Mouse (Mus musculus): ENCODE data around the gene Lrmda.

The Lrmda gene

DNA sequence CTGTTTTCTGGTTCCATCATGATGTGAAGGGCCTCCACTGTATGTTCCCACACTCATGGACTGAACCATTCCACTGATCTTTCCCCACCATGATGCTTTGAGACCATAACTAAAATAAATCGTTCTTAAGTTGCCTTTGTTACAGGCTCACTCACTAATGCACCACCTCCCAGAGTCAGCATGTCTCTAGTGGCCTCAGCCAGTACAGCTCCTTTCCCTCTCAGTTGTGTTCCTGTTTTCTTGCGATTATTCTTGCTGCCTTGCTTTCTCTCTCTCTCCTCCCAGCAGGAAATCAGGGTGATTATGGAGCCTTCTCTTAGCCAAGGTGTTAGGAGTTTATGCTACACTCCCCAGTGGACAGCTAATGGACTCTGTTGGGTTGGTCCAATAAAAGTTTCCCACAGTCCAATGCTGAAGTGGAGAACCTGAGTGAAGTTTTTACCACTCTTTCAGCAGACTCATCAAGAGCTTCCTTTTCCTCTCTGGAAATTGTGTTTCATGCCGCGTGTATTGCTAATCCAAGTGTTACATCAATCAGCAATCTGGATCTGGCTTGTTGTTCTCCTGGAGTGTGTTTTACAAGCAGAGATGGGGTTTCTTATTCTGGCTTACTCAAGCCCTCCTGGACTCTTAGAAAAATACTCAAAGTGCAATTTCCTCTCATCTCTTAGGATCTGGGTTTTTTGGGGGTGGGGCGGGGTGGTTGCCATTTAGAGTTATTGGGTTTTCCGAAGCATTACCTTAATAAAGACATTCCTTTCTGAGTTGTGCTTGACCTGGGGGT lies 490.4 kb downstream of the Lrmda start:
- no peak for DNase-seq (ENCODE audit: low read depth)

DNA sequence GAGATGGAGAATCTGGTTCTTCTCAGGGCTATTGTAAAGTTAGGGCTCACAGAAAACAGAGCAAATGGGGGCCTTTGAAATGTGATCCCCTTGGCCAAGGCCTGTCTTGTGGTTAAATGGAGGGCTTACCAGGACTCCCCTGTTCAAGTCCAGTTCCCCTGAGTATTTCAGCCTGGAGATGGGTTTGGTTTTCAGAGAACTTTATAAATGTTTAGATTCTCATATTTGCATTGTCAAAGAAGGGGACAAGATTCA lies 490.9 kb downstream of the Lrmda start:
- no peak for DNase-seq (ENCODE audit: low read depth)

GRCm38 (mm10) chr14:22514362-22515084 lies 495.0 kb downstream of the Lrmda start:
- DNase-seq (ENCODE audit: low read depth), result no peak

- DNase-seq (ENCODE audit: low read depth), result no peak
These were observed 511.2 kb downstream of the Lrmda start for GRCm38 (mm10) chr14:22530706-22531105.

GRCm38 (mm10) chr14:22533501-22533900 lies 514.0 kb downstream of the Lrmda start:
- DNase-seq (ENCODE audit: low read depth), result no peak

DNA sequence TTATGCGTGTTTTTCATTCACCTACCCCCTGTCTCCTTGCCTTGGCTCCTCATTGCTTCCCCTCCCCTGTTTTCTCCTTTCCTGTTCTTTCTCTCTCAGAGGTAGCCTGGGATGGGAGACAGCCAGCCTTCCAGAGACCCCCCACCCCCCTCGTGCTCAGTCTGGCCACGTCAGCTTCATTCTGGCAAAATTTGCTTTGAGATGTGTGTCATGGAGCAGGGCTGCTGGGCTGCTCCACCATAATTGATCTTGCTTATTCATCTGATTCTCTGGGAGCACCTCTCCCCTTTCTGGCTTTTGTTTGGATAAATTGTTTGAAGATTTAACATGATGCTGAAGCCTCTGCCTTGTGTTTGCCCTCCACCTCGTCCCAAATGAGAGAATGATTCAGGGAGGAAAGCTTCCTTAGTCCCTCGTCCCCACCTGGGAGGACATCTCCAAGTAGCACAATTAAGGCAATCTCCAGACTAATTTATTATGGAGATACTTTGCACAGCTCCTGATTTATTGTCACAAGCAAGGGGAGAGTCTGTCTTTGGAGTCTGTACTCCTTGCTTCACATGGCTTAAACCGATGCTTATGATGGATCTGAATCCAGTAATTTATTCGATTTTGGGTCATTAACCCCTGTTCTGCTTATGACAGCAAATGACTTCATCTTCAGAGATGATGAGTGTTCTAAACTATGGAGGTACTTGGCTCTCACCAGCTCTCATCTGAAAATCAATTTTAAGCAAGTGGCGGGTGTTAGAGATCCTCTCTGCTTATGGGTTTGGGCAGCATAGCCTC lies 526.6 kb downstream of the Lrmda start:
- DNase-seq (ENCODE audit: low read depth), result no peak

DNA sequence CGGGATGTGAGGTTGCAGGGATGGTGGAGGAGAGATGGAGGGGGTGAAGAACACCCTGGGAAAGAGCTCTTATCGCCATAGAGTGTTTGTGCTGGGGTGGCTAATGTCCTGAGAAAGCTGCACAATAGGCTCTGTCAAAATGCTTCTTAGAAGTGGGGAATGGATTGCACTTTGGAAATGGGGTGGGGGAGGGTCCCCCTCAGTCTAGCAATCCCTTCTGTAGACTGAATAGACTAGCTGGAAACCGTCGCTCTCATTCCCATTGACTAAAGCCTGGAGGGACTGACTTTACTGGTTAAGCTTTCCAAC lies 527.1 kb downstream of the Lrmda start:
- DNase-seq (ENCODE audit: low read depth), result no peak

DNA sequence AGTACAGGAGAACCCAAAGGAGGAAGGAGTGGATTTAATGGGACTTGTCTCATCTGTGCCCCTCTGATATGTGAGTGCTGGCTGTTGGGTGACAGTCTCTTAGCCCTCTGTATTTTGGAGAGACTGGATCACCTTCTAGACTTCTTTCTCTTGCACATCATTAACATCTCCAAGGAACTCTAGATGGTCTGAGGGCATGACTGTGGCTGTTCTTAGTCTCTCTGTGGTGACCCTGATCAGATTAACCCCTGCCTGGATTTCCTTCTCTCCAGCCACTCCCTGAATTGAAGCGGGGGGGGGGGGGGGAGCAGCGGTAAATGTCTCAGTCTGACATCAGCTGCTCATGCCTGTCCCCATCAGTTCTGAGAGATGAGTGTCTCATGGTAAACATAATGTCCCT lies 528.8 kb downstream of the Lrmda start:
- DNase-seq (ENCODE audit: low read depth), result no peak

GRCm38 (mm10) chr14:22549166-22549565 lies 529.7 kb downstream of the Lrmda start:
- no peak for DNase-seq (ENCODE audit: low read depth)

- DNase-seq (ENCODE audit: low read depth), result no peak
These were observed 532.8 kb downstream of the Lrmda start for GRCm38 (mm10) chr14:22552358-22552757.

GRCm38 (mm10) chr14:22552841-22553240 lies 533.3 kb downstream of the Lrmda start:
- no peak for DNase-seq (ENCODE audit: low read depth)

DNA sequence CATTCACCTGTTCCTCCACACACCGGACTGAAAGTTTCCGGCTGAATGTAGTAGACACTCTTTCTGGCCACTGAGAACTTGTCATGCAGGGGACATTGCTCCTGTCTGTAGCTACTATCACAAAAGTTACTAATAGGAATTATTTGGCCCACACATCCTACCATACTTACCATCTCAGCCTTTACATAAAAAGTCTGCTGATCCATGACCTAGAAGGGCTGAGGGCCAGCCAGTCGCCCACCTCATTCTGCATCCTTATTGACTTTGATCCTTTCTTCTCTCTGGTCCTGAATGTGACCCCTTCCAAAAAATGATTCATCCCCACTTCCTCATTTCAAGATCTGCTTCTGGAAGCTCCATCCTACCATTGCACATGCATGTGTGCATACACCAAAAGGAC lies 534.2 kb downstream of the Lrmda start:
- DNase-seq (ENCODE audit: low read depth), result no peak

DNA sequence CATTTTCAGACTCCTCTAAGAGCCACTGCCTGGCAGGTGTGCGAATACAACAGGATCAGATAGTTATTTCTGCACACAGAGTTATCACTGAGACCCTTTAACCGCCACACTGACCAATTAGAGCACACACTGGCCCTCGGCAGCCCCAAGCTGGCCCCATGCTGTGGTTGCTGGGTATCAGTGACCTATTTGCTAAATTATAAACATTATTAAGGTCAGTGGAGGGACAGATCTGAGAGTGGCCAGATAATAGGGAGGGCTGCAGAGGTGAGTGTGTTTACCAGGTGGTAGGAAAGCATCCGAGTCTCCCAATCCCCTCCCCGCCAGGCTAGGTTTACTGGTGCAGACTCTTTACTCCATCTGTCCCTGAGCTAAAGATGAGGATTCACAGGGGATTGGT lies 553.0 kb downstream of the Lrmda start:
- no peak for DNase-seq (ENCODE audit: low read depth)

GRCm38 (mm10) chr14:22573585-22573984 lies 554.1 kb downstream of the Lrmda start:
- no peak for DNase-seq (ENCODE audit: low read depth)

DNA sequence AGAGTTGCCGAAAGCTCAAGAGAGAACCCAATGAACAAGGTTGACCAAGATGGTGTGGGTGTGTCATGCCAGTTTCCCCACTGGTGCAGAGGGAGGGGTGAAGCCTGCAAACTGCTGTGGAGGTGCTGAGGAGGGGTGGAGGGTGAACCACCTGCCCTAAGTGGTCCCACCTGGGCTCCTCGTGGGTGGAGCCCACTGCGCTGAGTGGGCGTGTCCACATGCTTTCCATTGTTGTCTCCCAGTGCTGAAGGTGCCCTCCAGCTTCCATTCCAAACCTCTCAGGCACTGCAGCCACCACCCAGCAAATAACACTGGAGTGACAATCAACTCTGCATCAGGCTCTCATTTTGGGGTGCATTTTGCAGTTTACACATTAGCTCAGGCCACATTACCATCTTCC lies 554.5 kb downstream of the Lrmda start:
- DNase-seq (ENCODE audit: low read depth), result no peak

DNA sequence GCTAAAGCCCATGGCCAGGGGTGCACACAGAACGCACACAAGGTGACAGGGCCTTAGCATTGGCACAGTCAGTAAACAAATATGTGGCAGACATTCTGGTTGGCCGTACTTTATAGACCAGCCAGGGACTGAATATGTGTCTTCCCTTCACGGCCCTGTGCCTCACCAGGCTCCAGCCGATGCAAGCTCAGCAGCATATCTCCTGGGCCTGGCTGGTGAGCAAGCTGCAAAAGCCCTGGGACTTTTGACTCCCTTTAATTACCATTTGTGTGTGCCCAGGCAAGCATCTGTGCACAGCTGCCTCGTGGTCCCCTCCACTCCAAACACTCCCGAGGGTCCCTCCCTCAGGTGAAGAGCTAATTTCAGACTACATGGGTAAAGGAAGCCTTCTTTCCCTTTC lies 556.9 kb downstream of the Lrmda start:
- DNase-seq (ENCODE audit: low read depth), result no peak

GRCm38 (mm10) chr14:22577411-22578037 lies 558.0 kb downstream of the Lrmda start:
- peak; percentile 46 for DNase-seq (ENCODE audit: low read depth)

- peak; percentile 77 for DNase-seq (ENCODE audit: low read depth)
These were observed 558.7 kb downstream of the Lrmda start for GRCm38 (mm10) chr14:22578224-22578623.

DNA sequence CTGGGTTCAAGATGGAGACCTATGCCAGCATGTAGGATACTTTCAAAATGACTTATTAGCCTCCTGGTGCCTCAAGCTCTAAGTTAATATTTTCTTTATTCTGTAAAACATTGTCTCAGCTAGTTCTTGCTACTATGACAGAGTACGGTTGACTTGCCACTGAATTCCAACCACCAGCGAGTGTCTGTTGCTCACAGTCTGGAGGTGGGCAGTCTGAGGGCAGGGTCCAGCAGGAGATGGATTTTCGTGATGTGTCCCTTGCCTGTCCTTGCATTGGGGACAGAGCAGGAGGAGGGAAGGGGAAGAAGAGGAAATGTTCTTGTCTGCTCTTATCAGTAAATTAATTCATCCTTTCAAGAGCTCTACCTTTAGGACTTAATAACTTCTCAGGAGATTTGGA lies 559.5 kb downstream of the Lrmda start:
- no peak for DNase-seq (ENCODE audit: low read depth)

GRCm38 (mm10) chr14:22582065-22582464 lies 562.6 kb downstream of the Lrmda start:
- DNase-seq (ENCODE audit: low read depth), result no peak

DNA sequence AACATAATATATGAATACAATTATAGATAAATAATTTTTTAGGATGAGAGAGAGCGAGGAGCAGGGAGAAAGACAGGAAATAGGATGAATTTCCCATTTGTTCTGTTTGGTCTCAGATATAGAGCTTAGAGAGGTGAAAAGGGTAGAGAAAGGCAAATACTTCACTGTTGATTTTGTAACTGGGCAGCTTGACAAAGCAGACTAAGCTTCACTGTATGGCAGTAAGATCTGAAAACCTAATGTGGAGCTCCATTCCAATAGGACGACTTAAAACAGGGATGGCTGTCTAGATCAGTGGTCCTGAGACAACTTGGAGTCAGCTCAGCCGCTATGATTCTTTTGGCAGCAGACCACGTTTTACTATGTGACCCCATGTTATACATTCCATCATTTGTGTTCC lies 566.8 kb downstream of the Lrmda start:
- DNase-seq (ENCODE audit: low read depth), result no peak

DNA sequence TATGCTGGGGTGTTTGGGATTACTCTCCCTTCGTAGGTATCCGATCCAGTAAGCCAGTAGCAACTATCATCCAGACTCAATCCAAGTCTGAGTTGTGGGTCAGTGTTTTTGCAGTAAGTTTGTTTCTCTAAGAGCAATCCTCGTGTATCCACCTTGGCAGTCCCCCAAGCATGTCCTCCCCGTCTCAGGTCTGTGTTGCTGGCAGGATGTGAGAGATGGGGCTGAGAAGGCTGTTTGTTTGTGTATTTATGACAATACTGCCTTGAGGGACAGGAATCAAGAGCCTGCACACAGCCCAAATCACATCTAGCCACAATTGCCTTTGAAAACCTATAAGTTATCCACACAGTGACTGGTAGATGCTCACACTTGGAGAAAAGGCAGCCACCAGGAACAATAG lies 567.3 kb downstream of the Lrmda start:
- DNase-seq (ENCODE audit: low read depth), result peak; percentile 46

Data from fibroblast of lung, adult 2 months (primary cell).